Mouse (Mus musculus) ES-E14 (cell line): ENCODE results near the gene Trim63. TPM values are rescaled to one million over a fixed set of nuclear protein-coding genes. Genes with fewer than 3 reads are reported as not detected.

Experiments
- DNase-seq: peaks from one replicate; pipeline ENCODE4 v3.0.0-alpha.2; 2013; ENCODE audit warnings: low read depth, low spot score
- H3K27ac ChIP-seq: 2 replicates; pipeline ENCODE4 v1.5.1; 2012; ENCODE audit warnings: low read depth, mild to moderate bottlenecking, low read length, moderate library complexity, mixed read lengths; ENCODE audit not compliant: poor library complexity, insufficient read depth, severe bottlenecking
- H3K36me3 ChIP-seq: 2 replicates; pipeline ENCODE4 v1.6.1; 2012; ENCODE audit warnings: mild to moderate bottlenecking, low read length, moderate library complexity, mixed read lengths; ENCODE audit not compliant: control insufficient read depth, poor library complexity, insufficient read depth, severe bottlenecking
- H3K4me1 ChIP-seq, 2 experiments: fragments of 150-350 bp in 1 of 2; sonication (generic) in 1 of 2; 2 replicates each; pipeline ENCODE4 v1.6.1; 2012; ENCODE audit warnings: low read length in 2 of 2, mild to moderate bottlenecking in 1 of 2, mixed read lengths in 1 of 2; ENCODE audit not compliant: control insufficient read depth in 2 of 2, insufficient read depth in 2 of 2, poor library complexity in 1 of 2
- H3K4me3 ChIP-seq, 2 experiments: fragments of 150-350 bp in 1 of 2; sonication (generic) in 1 of 2; 2 replicates each; pipeline ENCODE4 v1.5.1; 2012; ENCODE audit warnings: low read length in 2 of 2, low read depth in 1 of 2, mild to moderate bottlenecking in 1 of 2, mixed read lengths in 1 of 2; ENCODE audit not compliant: insufficient read depth in 1 of 2, poor library complexity in 1 of 2, severe bottlenecking in 1 of 2
- H3K9ac ChIP-seq: 2 replicates; pipeline ENCODE4 v1.6.1; 2012; ENCODE audit warnings: low read depth, mild to moderate bottlenecking, low read length, mixed read lengths; ENCODE audit not compliant: poor library complexity, insufficient read depth, severe bottlenecking
- H3K9me3 ChIP-seq: fragments of 150-350 bp; sonication (generic); 2 replicates; pipeline ENCODE4 v1.6.1; 2012; ENCODE audit warnings: low read depth, mild to moderate bottlenecking, low read length; ENCODE audit not compliant: control insufficient read depth, insufficient read depth
- CHD2 ChIP-seq: IDR thresholded peaks from 2 replicates; pipeline ENCODE4 v1.6.1; 2014; ENCODE audit warnings: mild to moderate bottlenecking, low read depth, low read length, inconsistent platforms
- HCFC1 ChIP-seq: IDR thresholded peaks from 2 replicates; pipeline ENCODE4 v1.6.1; 2012; ENCODE audit warnings: low read length, inconsistent platforms, borderline replicate concordance; ENCODE audit not compliant: insufficient read depth
- MAFK ChIP-seq: IDR thresholded peaks from 2 replicates; pipeline ENCODE4 v1.6.1; 2014; ENCODE audit warnings: mild to moderate bottlenecking, low read depth, low read length, inconsistent platforms; ENCODE audit not compliant: insufficient read depth
- ZC3H11A ChIP-seq: IDR thresholded peaks from 2 replicates; pipeline ENCODE4 v1.6.1; 2012; ENCODE audit warnings: low read depth, mild to moderate bottlenecking, inconsistent platforms, low read length, borderline replicate concordance
- ZNF384 ChIP-seq: IDR thresholded peaks from 2 replicates; pipeline ENCODE4 v1.6.1; 2012; ENCODE audit warnings: low read depth, low read length, inconsistent platforms
- in situ Hi-C, 2 experiments: fragments of 600-800 bp; cut with MboI; formaldehyde crosslinking; loops; one replicate each; pipeline ENCODE4 v1.15.1; 2025; ENCODE audit warnings: low sequenced_read_pairs in 2 of 2, inconsistent platforms in 1 of 2; ENCODE audit not compliant: unreplicated experiment in 2 of 2
- total RNA-seq: library from RNA; depleted of rRNA; stranded (reverse); fragments of 300-350 nt; gene quantifications from 2 replicates; pipeline ENCODE4 v1.2.3, GENCODE M21; 2012

The Trim63 gene
- total RNA-seq, 1 experiment: 3.5 TPM

GRCm38 (mm10) chr4:134353527-134354409 is 38.8 kb downstream of the Trim63 start:
- H3K9me3 ChIP-seq: no peaks in the 10 kb centered on the region
- H3K9ac ChIP-seq: no peak overlapping the region
- in situ Hi-C loops: no loop called here
- TF ChIP-seq ZC3H11A: no peak
- no peak for TF ChIP-seq HCFC1
- no peak for TF ChIP-seq ZNF384
- TF ChIP-seq MAFK: no peak
- no peak for TF ChIP-seq CHD2
- H3K4me3 ChIP-seq: no peak overlapping the region
- peaks cover 8 to 38% of the 10 kb centered on the region in 2 experiments; a peak in 3 of 4 replicates for H3K4me1 ChIP-seq
- H3K27ac ChIP-seq: no peak overlapping the region; the same call in 1 of the 2 replicates
- DNase-seq: no peak
- H3K36me3 ChIP-seq: peaks cover 10% of the 10 kb centered on the region

- H3K9me3 ChIP-seq: no peaks in the 10 kb centered on the region
- peaks cover 8 to 41% of the 10 kb centered on the region in 2 experiments; a peak in 3 of 4 replicates for H3K4me1 ChIP-seq
- no peak overlapping the region for H3K4me3 ChIP-seq
- no peak for DNase-seq
- no peak overlapping the region; the same call in 1 of the 2 replicates for H3K27ac ChIP-seq
- in situ Hi-C loops: no loop called here
- no peak for TF ChIP-seq MAFK
- no peak for TF ChIP-seq ZC3H11A
- TF ChIP-seq HCFC1: no peak
- TF ChIP-seq CHD2: no peak
- TF ChIP-seq ZNF384: no peak
- H3K36me3 ChIP-seq: peaks cover 4% of the 10 kb centered on the region
- 0 out of 2 replicates have a peak overlapping the region, but pooled peaks have one; percentile 7 for H3K9ac ChIP-seq
These were observed 41.0 kb downstream of the Trim63 start for GRCm38 (mm10) chr4:134355841-134356452.

- Histone ChIP-seq H3K27ac (no peak overlapping the region; the same call in 1 of the 2 replicates), H3K9me3 (no peaks in the 10 kb centered on the region), H3K4me1 (peaks cover 5 to 37% of the 10 kb centered on the region in 2 experiments; a peak in 3 of 4 replicates), H3K4me3 (no peak overlapping the region; a peak in 1 of 4 replicates), H3K36me3 (peaks cover 4% of the 10 kb centered on the region), H3K9ac (no peak overlapping the region)
- peak; percentile 72 for DNase-seq
- in situ Hi-C loops: no loop called here
- TF ChIP-seq CHD2 (no peak), ZC3H11A (0 out of 2 replicates have a peak, but pooled peaks have one; percentile 30)
These were observed 41.9 kb downstream of the Trim63 start for GRCm38 (mm10) chr4:134356591-134357460.

GRCm38 (mm10) chr4:134357461-134357771 is 42.5 kb downstream of the Trim63 start:
- Histone ChIP-seq H3K36me3 (peaks cover 4% of the 10 kb centered on the region), H3K9me3 (no peaks in the 10 kb centered on the region), H3K27ac (no peak overlapping the region), H3K9ac (no peak overlapping the region), H3K4me1 (peaks cover 5 to 31% of the 10 kb centered on the region in 2 experiments; a peak in 3 of 4 replicates), H3K4me3 (no peak overlapping the region; a peak in 1 of 4 replicates)
- in situ Hi-C loops: no loop called here
- no peak for TF ChIP-seq MAFK
- TF ChIP-seq CHD2: no peak
- TF ChIP-seq HCFC1: no peak
- no peak for TF ChIP-seq ZNF384
- TF ChIP-seq ZC3H11A: no peak
- DNase-seq: no peak
